Mouse (Mus musculus): ENCODE results near the gene Cep128.

DNA sequence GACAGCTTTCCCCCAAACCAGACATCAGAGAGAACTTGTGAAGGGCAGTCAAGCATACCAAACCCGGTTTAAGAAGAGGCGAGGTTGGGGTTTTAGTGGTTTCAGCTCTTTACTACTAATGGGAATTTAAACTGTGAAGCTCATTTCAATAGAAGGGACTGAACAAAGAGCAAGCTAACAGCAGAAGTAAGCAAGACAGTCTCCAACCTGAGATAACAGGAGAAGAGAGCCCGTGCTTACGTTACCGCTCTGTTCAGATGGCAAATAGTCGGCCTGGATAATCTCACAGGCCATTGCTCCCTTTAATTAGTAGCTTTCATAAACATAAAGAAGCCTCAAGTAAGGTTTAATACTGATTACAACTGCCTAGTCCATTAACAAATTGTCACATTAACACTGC lies 286.3 kb downstream of the Cep128 start:
- TF ChIP-seq CTCF (IDR thresholded peaks at IDR 0.05 in 2 of 3, conservative IDR thresholded peaks at IDR 0.05 in 1 of 3; ENCODE audit: control insufficient read depth in 1 of 3, insufficient read depth in 1 of 3, low read depth in 2 of 3, low read length in 3 of 3, poor library complexity in 1 of 3, severe bottlenecking in 1 of 3) (no peak), POLR2A (IDR thresholded peaks at IDR 0.05; ENCODE audit: control insufficient read depth in 1 of 2, insufficient read depth in 1 of 2, low read depth in 1 of 2, low read length in 2 of 2, poor library complexity in 1 of 2) (no peak), E2F4 (IDR thresholded peaks at IDR 0.05; ENCODE audit: borderline replicate concordance, low read depth, low read length) (no peak), EP300 (IDR thresholded peaks at IDR 0.05; ENCODE audit: low read depth in 1 of 2, low read length in 2 of 2) (no peak), NELFE (IDR thresholded peaks at IDR 0.05; ENCODE audit: low read depth, low read length) (no peak), MAX (IDR thresholded peaks at IDR 0.05; ENCODE audit: low read length) (no peak), BHLHE40 (IDR thresholded peaks at IDR 0.05; ENCODE audit: borderline replicate concordance, low read depth, low read length) (no peak), USF1 (IDR thresholded peaks at IDR 0.05; ENCODE audit: low read depth, low read length) (no peak), MXI1 (IDR thresholded peaks at IDR 0.05; ENCODE audit: low read depth, low read length) (no peak), KAT2A (conservative IDR thresholded peaks at IDR 0.05; ENCODE audit: low read depth, low read length) (no peak), ZMIZ1 (IDR thresholded peaks at IDR 0.05; ENCODE audit: low read depth, low read length) (no peak)
